Mouse (Mus musculus): ENCODE measurements around the gene Tnfaip2.

The Tnfaip2 gene

GRCm38 (mm10) chr12:111442309-111443010 is at the start of gene Tnfaip2:
Tnfaip2 (plus strand) TSS chr12:111442469.
- peak; percentile 75 for DNase-seq

- no peak for DNase-seq
Measured at GRCm38 (mm10) chr12:111394008-111394407, 48.3 kb upstream of the Tnfaip2 start.

GRCm38 (mm10) chr12:111396997-111397396 is 45.3 kb upstream of the Tnfaip2 start:
- DNase-seq: no peak

- DNase-seq: peak; percentile 88
Measured at GRCm38 (mm10) chr12:111401454-111402184, 40.6 kb upstream of the Tnfaip2 start.

GRCm38 (mm10) chr12:111404880-111405279 is 37.4 kb upstream of the Tnfaip2 start:
- DNase-seq: peak; percentile 27

GRCm38 (mm10) chr12:111406622-111407021 is 35.6 kb upstream of the Tnfaip2 start, which contains the start of gene Lbhd2:
Lbhd2 (plus strand) TSS chr12:111406809.
- DNase-seq: no peak

GRCm38 (mm10) chr12:111409583-111409982 is 32.7 kb upstream of the Tnfaip2 start:
- no peak for DNase-seq

GRCm38 (mm10) chr12:111411631-111412355 is 30.5 kb upstream of the Tnfaip2 start:
- DNase-seq: no peak

- DNase-seq: no peak
Measured at GRCm38 (mm10) chr12:111412581-111413284, 29.5 kb upstream of the Tnfaip2 start.

GRCm38 (mm10) chr12:111413300-111413699 is 29.0 kb upstream of the Tnfaip2 start:
- DNase-seq: peak; percentile 93

GRCm38 (mm10) chr12:111416921-111417779 is 25.1 kb upstream of the Tnfaip2 start, which contains the start of gene Exoc3l4:
Exoc3l4 (plus strand) TSS chr12:111417017.
- DNase-seq: peak; percentile 54

- DNase-seq: no peak
Measured at GRCm38 (mm10) chr12:111419918-111420317, 22.4 kb upstream of the Tnfaip2 start.

- DNase-seq: no peak
Measured at GRCm38 (mm10) chr12:111420946-111421709, 21.1 kb upstream of the Tnfaip2 start.

- DNase-seq: no peak
Measured at GRCm38 (mm10) chr12:111422852-111423251, 19.4 kb upstream of the Tnfaip2 start.

GRCm38 (mm10) chr12:111423570-111424129 is 18.6 kb upstream of the Tnfaip2 start:
- DNase-seq: no peak

GRCm38 (mm10) chr12:111424547-111424946 is 17.7 kb upstream of the Tnfaip2 start:
- DNase-seq: no peak

- DNase-seq: peak; percentile 83
Measured at GRCm38 (mm10) chr12:111425258-111425657, 17.0 kb upstream of the Tnfaip2 start.

- peak; percentile 86 for DNase-seq
Measured at GRCm38 (mm10) chr12:111425789-111426460, 16.3 kb upstream of the Tnfaip2 start.

GRCm38 (mm10) chr12:111427438-111428113 is 14.7 kb upstream of the Tnfaip2 start:
- no peak for DNase-seq
